Mouse (Mus musculus): ENCODE results near the gene 4930544D05Rik. TPM values are rescaled to one million over a fixed set of nuclear protein-coding genes. Genes with fewer than 3 reads are reported as not detected.
A peak's percentile ranks its signal among the peaks of the same experiment; 100 is the strongest.

Gene 4930544D05Rik
- total RNA-seq, 2 experiments from 2014 or later, result not detected

DNA sequence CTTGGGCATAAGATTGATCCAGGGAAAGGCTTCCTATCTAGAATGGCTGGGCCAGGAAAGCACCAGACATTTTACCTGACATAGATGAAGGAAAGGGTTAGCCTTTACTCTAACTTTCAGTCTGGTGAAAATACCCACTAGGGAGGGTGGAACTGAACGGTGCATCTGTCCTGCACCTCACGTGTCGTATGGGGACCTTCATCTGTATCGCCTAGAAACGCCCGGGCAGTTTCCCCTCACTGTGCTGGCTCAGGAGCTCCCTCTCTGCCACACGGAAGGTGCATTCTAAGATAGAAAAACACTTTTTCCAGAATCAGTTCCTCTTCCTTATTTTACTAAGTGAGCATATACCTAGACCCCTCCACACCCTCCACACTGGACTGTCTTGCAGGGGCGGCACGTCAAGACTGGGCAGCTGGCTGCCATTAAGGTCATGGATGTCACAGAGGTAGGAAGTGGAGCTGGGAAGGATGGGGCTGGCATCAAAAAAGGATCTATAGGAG lies 17.1 kb upstream of the 4930544D05Rik start:
- no peak for DNase-seq (ENCODE audit: low spot score)

- peak; percentile 74 for DNase-seq (ENCODE audit: low spot score)
Measured at GRCm38 (mm10) chr11:70605024-70605566, 10.6 kb upstream of the 4930544D05Rik start.

DNA sequence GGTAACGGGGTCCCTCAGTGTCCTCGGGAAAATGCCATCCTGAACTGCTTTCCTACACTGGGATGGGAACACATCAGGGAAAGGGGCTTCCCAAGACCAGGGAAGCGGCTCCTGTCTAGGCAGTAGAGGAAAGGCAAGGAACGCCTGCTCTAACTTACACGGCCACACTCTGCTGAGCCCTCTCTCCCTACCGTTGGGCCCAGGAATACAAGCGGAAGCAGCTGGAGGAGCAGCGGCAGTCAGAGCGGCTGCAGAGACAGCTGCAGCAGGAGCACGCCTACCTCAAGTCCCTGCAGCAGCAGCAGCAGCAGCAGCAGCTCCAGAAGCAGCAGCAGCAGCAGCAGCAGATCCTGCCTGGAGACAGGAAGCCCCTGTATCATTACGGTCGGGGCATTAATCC lies 8.9 kb upstream of the 4930544D05Rik start:
- no peak for DNase-seq (ENCODE audit: low spot score)

- no peak for DNase-seq (ENCODE audit: low spot score)
Measured at GRCm38 (mm10) chr11:70607611-70608010, 8.0 kb upstream of the 4930544D05Rik start.

- DNase-seq (ENCODE audit: low spot score), result no peak
Measured at GRCm38 (mm10) chr11:70608381-70609066, 7.1 kb upstream of the 4930544D05Rik start.

GRCm38 (mm10) chr11:70610752-70611151 lies 4.9 kb upstream of the 4930544D05Rik start:
- no peak for DNase-seq (ENCODE audit: low spot score)

DNA sequence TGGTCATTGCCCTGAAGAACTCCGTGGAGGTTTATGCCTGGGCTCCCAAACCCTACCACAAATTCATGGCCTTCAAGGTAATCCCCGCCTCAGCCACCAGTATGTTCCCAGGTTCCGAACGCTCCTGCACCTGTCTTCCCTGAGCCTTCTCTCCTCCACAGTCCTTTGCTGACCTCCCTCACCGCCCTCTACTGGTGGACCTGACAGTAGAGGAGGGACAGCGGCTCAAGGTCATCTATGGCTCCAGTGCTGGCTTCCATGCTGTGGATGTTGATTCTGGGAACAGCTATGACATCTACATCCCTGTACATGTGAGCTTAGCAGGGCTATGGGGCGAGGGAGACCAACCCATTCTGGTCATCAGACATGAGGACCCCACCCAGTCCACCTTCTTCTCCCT lies 3.1 kb upstream of the 4930544D05Rik start:
- DNase-seq (ENCODE audit: low spot score), result no peak

DNA sequence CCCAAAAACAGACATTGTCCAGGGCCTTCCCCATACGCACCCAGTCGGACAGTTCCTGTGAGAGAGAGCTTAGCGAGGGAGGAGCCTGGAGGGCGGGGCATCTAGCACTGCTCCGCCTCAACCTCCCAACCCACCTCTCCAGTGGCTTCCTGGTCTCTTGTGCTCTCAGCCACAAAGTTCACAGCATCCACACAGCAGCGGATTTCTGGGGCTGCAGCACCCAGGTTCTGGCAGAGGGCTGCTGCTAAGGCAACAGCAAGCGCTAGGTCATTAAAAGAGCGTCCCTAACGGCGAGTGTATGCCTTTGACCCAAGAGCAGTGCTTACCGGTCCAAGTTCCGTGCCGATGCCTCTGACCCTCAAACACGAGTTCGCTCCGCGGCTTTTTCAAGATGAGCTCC lies 574 bp upstream of the 4930544D05Rik start:
- DNase-seq (ENCODE audit: low spot score), result peak; percentile 62

- DNase-seq (ENCODE audit: low spot score), result peak; percentile 68
Measured at GRCm38 (mm10) chr11:70619101-70619500, 3.5 kb downstream of the 4930544D05Rik start, which contains the start of gene Chrne. Chrne (minus strand) TSS chr11:70619216.

- peak; percentile 70 for DNase-seq (ENCODE audit: low spot score)
Measured at GRCm38 (mm10) chr11:70621972-70622814, 6.5 kb downstream of the 4930544D05Rik start.

- DNase-seq (ENCODE audit: low spot score), result no peak
Measured at GRCm38 (mm10) chr11:70623053-70623742, 7.5 kb downstream of the 4930544D05Rik start.

GRCm38 (mm10) chr11:70625473-70625872 lies 9.8 kb downstream of the 4930544D05Rik start:
- DNase-seq (ENCODE audit: low spot score), result no peak

DNA sequence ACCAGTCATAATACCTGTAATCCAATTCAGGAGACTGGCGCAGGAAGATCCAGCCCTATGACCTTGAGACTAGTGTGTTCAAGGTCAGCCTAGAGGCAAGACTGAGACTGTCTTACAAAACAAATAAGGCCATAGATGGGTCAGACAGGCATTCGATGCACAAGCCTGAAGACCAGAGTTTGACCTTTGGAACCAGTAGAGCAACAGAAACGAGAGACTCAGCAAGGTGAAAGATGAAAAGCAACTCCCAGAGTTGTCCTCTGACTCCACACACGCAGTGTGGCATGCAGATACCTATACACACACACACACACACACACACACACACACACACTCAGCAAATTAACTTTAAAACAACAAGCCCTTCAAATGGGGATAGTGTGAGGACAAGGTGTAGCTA lies 11.2 kb downstream of the 4930544D05Rik start:
- DNase-seq (ENCODE audit: low spot score), result no peak

GRCm38 (mm10) chr11:70628431-70628830 lies 12.8 kb downstream of the 4930544D05Rik start:
- DNase-seq (ENCODE audit: low spot score), result no peak

DNA sequence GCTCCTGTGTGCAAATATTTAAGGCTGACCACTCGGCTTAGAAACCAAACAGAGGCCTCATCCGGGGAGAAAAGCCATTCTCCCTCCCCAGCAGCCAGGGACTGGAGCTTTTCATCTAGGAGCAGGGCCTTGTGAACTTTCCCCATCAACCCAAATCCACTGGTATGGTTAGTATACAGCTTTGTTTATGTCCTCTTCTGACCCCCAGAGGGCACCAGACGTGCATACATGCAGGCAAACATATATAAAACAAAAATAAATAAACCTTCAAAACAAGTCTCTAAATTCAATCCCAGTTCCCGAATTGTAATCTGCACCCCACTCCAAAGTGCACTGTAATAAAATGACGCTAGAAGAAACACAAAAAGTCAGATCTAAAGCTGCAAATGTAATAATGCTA lies 13.9 kb downstream of the 4930544D05Rik start:
- DNase-seq (ENCODE audit: low spot score), result no peak

DNA sequence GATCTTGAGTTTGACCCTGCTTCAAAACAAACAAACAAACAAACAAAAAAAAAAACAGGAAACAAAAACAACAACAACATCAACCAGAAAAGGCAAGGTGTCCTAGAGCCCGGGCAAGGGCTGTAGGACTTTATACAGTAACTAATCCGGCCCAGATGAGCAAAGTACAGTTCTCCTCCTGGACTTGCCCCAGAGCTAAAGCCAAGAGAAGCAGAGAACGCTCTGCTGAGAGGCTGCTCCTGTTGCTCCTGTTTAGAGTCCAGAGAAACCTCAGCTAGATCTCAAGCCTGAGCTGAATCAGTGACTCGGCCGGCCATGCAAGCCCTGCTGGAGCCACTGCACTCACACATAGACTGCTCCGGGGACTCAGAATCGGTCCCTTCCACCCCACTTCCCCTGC lies 14.5 kb downstream of the 4930544D05Rik start:
- no peak for DNase-seq (ENCODE audit: low spot score)

- DNase-seq (ENCODE audit: low spot score), result no peak
Measured at GRCm38 (mm10) chr11:70635601-70636000, 20.0 kb downstream of the 4930544D05Rik start.

DNA sequence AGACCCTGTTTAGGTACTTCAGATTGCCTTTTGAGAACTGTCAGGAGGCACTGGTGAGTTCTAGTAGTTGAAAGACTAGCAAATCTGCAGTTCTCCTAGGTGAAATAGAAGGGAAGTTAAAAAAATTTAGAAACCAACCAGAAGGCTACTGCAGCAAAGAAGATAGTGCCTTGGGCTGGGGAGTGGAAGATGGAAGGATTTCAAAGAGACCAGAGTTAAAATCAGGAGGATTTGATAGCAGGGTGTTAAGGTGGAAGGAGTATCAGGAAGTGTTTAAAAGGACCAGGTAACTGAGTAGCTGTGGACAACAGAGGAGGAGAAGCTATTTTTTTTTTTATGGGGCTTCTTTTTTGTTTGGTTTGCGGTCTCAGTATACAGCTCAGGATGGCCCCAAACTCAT lies 22.1 kb downstream of the 4930544D05Rik start:
- DNase-seq (ENCODE audit: low spot score), result no peak

DNA sequence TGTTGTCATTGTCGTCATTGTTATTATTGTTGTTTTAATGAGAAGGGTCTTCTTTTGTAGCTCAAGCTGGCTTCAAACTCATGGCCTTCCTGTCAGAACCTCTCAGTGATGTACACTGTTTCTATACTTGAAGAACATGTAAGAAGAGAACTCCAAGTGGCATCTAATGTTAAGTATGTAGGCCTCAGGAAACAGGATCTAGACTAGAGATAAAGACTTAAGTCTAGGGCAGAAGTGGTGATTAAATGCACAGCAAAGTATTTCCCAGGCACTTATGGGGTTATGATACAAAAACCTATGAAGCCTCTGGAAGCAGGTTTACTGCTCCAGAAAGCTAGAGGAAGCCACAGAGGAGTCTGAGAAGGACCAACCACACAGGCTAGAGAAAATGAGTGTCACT lies 22.6 kb downstream of the 4930544D05Rik start:
- no peak for DNase-seq (ENCODE audit: low spot score)

DNA sequence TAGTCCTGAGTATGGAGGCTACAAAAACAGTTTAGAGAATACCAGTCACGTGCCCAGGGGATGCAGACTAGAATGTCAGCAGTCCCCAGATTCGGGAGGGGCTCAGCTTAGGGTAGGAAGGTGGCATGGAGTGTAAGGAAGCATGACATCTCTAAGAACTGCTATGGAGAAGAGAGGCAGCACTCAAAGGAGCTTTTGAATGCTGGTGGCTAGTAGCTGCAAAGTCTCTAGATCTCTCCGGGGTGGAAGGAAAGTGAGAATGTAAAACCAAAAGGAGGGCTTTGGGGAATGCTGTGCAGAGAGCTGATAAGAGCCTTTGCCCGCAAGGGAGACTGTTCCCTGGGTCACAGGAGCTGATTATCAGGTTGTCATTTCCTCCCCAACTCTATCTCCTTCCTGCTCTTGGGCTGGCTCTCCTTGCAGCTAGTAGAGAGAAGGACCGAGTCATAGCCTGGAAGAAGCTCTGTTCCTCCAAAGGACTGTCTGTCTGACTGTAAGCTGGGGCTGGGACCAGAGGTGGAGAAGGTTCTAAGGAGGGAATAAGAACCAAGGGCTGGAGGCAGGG lies 23.1 kb downstream of the 4930544D05Rik start, which contains the start of gene Gp1ba:
Gene Gp1ba, plus strand, starts transcription at position 409 of the 565 bp plus-strand sequence.
- DNase-seq (ENCODE audit: low spot score), result no peak

- no peak for DNase-seq (ENCODE audit: low spot score)
Measured at GRCm38 (mm10) chr11:70639976-70640375, 24.3 kb downstream of the 4930544D05Rik start.

All from gastrocnemius, adult 18-20 months (tissue).